Mouse (Mus musculus) NIH3T3 (cell line): Measurements from ENCODE around the gene Traf2.
"Not testable (repeated sequence)": the region's sequence is repeated elsewhere in the genome, so short reads cannot be mapped to it uniquely, and the experiment has no call there.

Source experiments
- DNase-seq: peaks from one replicate; pipeline ENCODE4 v3.0.0-alpha.2; 2012; ENCODE audit warnings: low read depth

The Traf2 gene

GRCm38 (mm10) chr2:25575432-25576027, 28.8 kb upstream of the Traf2 start:
- DNase-seq = peak; percentile 79

- DNase-seq = peak; percentile 97
Observed at GRCm38 (mm10) chr2:25574579-25575431, 28.1 kb upstream of the Traf2 start, which contains the start of the genes Mamdc4 and Phpt1. Gene Mamdc4, minus strand, starts transcription at chr2:25574845. Gene Phpt1, minus strand, starts transcription at chr2:25575224.

DNA sequence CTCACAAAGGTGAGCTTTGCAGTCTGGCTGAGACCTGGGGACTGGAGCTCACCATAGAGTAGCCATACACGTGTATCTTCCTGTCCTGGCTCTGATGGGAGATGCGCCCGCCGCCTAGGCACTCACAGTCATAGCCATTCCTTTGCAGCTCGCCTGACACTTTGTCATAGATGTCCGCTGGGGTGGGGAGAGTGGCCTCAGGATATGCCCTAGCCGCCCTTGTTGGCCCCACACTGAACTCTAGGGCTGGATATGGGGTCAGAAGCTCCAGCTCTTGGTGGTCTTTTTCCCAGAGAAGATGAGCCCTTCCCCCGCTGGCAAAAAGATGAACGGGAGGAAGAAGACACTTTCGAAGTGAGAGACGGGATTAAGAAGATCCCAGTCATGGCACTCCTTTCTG, 27.4 kb upstream of the Traf2 start:
- DNase-seq = peak; percentile 8

DNA sequence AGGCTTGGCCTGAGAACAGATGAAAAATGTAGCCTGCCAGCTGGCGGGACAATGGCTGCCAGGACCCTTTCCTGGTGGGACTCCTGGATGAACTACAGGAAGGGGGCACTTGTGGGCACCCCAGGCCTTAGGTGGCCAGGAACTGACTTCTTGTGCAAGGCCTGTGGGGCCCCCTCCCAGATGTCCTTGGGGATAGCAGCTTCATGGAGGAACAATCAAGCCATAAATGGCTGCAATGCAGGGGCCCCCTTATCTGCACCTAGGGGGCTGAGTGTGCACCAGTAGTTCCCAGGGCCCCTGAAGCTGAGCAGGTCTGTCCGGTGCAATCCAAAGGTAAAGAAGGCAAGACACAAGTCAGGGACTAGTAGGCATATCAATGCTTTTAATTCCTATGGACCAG, 26.3 kb upstream of the Traf2 start:
- no peak for DNase-seq

DNA sequence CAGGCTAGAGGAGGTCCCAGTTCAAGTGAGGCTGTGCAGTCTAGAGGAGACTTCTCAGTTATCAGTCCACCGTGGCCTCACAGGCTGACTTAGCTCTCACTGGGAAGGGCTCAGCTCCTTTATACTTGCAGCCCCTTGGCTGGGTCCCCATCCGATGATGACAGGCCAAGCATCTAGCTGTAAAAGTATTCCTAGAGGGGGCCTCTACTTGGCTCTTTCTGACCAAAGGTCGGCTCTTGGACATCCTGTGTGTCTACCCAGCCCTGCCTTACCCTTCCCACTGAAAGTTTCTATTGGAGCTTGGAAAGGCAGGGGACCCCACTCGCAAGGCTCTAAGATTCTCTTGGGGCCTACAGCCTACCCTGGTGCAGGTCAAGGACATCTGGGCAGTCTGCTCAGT, 24.5 kb upstream of the Traf2 start:
- no peak for DNase-seq

DNA sequence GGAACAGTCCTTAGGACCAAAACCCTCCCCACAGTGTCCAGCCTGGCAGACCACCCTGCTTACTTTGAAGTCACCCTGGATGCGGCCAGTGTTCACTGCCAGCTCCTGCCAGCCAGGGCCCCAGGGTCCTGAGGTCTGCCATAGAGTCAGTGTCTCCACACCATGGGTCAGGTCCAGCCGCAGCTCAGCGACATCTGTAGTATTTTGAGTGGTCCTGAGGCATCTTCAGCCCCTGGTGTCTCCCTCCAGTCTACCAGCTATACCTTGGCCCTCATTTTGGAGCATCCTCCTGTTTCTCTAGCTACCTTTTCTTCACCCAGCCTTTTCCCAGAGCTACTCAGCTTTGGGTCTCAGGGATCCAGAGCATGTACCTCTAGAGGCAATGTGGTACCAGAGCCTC, 22.6 kb upstream of the Traf2 start:
- DNase-seq = no peak

DNA sequence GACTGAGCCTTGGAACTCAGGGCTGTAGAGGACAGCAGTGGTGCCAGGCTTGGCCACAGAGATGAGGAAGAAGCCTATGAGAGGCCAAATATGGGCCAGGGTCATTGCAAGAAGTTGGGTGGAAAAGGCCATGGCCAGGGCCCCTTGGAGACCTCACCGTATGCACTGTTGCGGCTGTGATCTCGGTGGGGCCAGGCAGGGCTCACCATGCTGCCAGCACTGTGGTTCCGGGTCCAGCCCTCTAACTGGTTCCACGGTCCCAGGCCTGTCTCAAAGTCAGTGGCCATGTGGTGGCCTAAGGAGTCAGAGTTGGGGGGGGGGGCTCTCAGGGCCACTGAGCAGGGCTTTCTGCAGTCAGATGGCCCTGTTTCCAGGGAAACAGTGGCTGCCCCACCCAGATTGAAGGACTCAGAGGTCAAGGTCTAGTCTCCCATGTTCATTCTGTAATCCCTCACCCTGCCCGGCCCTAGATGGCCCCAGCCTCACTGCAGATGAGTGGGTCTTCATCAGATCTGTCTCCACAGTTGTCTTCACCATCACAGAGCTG, 21.8 kb upstream of the Traf2 start:
- no peak for DNase-seq

- peak; percentile 14 for DNase-seq
Observed at GRCm38 (mm10) chr2:25566558-25566957, 19.8 kb upstream of the Traf2 start.

- DNase-seq = no peak
Observed at GRCm38 (mm10) chr2:25565741-25566140, 19.0 kb upstream of the Traf2 start.

GRCm38 (mm10) chr2:25561946-25562345, 15.2 kb upstream of the Traf2 start:
- no peak for DNase-seq

DNA sequence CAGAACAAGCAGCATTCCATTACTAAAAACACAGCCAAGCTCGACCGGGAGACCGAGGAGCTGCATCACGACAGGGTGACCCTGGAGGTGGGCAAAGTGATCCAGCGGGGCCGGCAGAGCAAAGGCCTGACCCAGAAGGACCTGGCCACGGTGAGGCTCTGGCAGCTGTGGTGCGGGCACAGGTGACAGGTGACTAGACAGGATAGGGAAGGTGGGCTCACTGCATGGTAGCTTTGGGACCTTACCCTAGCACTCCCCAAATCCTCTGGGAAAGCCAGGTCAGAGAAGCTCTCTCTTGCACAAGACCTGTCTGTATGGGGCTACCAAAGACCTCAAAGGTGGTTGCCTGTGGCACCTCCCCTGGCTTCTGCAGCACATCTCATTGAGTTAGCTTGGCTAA, 13.8 kb upstream of the Traf2 start:
- no peak for DNase-seq

DNA sequence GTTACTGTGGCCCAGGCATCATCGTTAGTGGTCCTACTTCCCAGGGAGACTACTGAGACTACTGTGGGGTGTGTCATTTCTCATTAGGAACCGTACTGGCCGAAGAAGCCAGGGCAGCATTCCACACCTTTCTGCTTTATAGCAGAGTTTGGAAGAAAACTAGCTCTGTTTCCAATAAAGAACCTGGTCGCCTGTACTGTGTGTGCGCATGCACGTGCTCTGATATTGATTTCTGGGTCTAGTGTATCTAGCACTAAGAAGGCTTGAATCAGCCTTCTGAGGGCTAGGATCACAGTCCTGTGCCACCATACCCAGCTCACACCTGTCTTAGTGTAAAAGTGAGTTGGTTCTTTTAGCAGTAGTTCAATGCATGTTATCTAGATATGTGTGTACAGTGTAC, 12.0 kb upstream of the Traf2 start:
- no peak for DNase-seq

- no peak for DNase-seq
Observed at GRCm38 (mm10) chr2:25557964-25558360, 11.2 kb upstream of the Traf2 start.

GRCm38 (mm10) chr2:25557221-25557963, 10.7 kb upstream of the Traf2 start, which contains the start of gene Edf1:
Gene Edf1, plus strand, starts transcription at chr2:25557847.
- peak; percentile 90 for DNase-seq

GRCm38 (mm10) chr2:25556296-25556695, 9.6 kb upstream of the Traf2 start:
- no peak for DNase-seq

GRCm38 (mm10) chr2:25555479-25555878, 8.7 kb upstream of the Traf2 start:
- not testable (repeated sequence) for DNase-seq

DNA sequence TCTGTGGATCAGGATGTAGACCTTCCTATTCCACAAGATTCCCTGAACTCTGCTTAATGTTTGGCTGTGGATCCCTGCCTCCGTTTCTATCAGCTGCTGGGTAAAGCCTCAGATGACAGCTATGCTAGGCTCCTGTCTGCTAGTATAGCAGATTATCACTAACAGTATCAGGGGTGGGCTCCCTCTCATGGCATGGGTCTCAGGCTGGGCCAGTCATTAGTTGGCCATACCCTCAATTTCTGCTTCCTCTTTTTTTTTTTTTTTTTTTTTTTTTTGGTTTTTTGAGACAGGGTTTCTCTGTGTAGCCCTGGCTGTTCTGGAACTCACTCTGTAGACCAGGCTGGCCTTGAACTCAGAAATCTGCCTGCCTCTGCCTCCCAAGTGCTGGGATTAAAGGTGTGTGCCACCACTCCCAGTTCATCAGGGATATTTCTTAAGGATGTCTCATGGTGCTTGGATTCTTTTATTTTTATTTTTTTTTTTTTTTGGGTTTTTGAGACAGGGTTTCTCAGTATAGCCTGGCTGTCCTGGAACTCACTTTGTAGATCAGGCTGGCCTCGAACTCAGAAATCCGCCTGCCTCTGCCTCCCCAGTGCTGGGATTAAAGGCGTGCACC, 6.5 kb upstream of the Traf2 start:
- DNase-seq = not testable (repeated sequence)

- DNase-seq = peak; percentile 79
Observed at GRCm38 (mm10) chr2:25551186-25551585, 4.4 kb upstream of the Traf2 start.

DNA sequence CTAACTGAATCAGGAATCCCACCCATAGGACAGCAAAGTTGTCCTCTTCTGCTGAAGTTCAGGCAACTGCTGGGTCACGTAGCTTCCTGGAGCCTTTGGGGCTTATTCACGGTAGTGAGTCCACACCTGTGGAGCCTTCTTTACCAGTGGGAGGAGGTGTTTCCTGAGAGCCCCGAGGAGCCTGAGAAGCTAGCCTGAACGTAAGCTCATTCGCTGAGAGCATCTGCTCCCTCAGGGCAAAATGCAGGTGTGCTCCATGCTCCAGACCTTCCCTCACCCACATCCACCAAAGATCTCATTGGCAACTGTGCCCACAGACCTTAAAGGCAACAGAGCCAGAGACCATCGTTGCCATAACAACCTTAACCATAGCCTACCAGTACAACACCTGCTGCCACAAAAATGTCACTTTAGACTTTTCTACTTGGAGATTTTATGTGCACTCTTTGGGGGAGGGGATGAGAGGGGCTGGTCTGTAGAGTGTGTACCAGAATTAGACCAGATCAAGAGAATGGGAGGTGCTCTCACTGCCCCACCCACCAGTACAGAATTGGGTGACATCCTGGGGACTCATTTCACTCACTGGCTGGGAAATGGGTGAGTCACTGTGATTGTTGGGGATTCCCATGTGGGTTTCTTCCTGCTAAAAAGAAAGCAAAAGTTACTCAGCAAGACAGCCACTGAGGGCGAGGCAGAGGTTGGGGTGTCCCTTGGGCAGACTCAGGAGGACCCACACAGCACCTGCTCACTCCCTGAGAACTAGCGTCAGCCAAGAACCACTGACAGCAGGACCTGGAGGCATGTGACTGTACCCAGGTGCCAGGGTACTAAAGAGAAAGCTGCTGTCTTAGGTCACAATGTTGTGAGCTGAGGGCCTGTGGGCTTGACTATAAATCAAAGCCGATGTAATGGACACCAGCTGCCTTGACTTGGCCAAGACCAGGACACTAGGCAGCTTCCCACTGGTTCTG, 2.6 kb upstream of the Traf2 start:
- peak; percentile 47 for DNase-seq

DNA sequence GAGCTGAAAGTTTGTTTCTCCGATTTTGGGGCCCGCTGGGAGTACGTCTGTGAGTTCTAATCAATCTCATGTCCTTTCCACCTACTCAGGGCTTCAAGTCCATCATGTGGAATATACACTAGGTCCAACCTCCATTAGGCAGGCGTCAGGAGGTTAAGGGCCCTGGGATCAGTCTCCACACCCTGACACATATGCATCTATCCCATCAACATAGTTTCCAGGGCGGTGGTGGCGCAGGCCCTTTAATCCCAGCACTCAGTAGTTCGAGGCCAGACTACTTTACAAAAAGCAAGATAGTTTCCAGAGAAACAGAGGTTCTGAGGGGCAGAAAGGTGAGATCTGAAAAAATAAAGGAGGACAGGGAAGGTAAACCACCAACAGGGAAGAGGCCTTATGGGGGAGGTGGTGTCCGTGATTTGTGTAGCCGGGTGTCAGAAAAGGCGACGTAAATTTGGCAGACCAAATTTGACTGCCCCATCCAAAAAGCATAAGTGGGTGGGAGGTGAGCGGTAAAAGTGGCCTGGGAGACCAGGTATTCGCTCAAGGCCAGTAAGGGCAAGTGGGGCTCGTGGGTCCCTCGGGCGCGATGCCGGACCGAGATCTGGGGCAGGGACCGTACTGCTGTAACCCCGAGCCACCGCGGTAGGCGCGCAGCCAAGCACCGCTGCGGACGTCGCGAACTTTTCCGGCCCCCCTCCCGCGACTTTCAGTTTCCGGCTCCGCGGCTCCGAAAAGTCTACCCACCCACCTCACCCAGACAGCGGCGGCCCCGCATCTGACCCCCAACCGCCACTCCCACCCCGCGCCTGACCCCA, 537 bp downstream of the Traf2 start:
- peak; percentile 13 for DNase-seq
